Mouse (Mus musculus) brain, embryonic 14.5 days (tissue): Measurements from ENCODE around the gene Anks1b.

Source experiments
- CTCF ChIP-seq: fragments of 200-500 bp; IDR thresholded peaks from 2 replicates; pipeline ENCODE4 v1.5.1; 2012; ENCODE audit warnings: inconsistent platforms, mild to moderate bottlenecking, moderate library complexity, borderline replicate concordance; ENCODE audit not compliant: insufficient read depth, insufficient read length; ENCODE audit errors: extremely low read depth
- POLR2A ChIP-seq: fragments of 200-500 bp; IDR thresholded peaks from 2 replicates; pipeline ENCODE4 v1.6.1; 2012; ENCODE audit warnings: mild to moderate bottlenecking, inconsistent platforms, borderline replicate concordance; ENCODE audit not compliant: poor library complexity, insufficient read depth, insufficient read length, severe bottlenecking; ENCODE audit errors: extremely low read depth

- TF ChIP-seq CTCF, result no peak
- TF ChIP-seq POLR2A, result no peak
Measured at GRCm38 (mm10) chr10:89942180-89942579, 68.9 kb downstream of the Anks1b start.
